Mouse (Mus musculus) spleen, adult 2 months (tissue): ENCODE data around the gene Slc22a23.

ENCODE experiments used
- CTCF ChIP-seq: fragments of 200-500 bp; IDR thresholded peaks from 2 replicates; pipeline ENCODE4 v1.5.1; 2011; ENCODE audit warnings: mild to moderate bottlenecking, inconsistent platforms; ENCODE audit not compliant: insufficient read depth, insufficient read length, insufficient replicate concordance; ENCODE audit errors: extremely low read depth
- POLR2A ChIP-seq: fragments of 200-500 bp; IDR thresholded peaks from 2 replicates; pipeline ENCODE4 v1.6.1; 2011; ENCODE audit warnings: low read depth, low read length, inconsistent platforms

DNA sequence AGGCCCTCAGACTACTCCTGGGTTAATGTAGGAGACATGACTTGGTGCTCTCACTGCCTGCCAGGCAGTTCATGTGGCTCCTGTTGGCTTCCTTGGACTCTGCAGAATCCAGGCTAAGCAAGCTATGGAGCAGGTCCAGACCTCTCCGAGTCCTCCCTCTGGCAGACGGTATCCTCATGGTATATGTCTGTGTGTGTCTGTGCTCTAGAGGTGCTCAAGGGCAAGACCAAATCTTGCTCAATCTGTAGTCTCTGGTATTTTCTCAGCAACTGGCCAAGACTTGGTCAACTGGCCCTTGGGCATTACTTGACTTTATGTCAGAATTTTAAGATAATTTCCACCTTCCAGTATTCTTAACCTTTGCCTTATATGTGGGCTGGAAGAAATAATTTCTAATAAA lies 159.6 kb downstream of the Slc22a23 start:
- TF ChIP-seq CTCF (no peak), POLR2A (no peak)
